Mouse (Mus musculus): ENCODE measurements around the gene Gp2. TPM values are rescaled to one million over a fixed set of nuclear protein-coding genes. Genes with fewer than 3 reads are reported as not detected.

The Gp2 gene
- not detected in 2 replicates for polyA plus RNA-seq (2014; fragmentation: Nextera tagmentation; extraction: Ambion mirVana)

DNA sequence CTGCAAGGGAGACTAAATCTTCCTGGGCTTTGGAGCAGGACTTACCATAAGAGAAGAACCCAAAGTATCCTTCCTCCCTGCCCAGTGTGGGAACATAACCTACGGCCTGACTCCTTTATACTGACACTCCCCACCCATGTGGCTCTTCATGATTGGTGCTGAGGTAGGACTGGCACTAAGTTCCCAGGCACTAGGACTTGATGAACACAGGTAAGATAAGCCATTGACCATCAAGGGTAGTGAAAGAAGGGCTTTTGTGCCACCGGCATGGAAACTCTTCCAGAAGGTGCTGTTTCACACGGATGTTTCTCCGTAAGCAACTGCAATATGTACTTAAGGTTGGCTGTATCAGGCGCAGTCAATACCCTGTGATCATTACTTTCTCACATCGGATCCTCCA is at the start of gene Gp2:
Gene Gp2, minus strand, starts transcription at position 101 of the 400 bp plus-strand sequence.
- Histone ChIP-seq H3K4me3 (ENCODE audit: low read depth, low read length) (no peak within 1 kb of the TSS), H3K36me3 (ENCODE audit: control insufficient read depth, insufficient read depth, low read length) (no peaks in the 10 kb centered on the region), H3K4me1 (ENCODE audit: control insufficient read depth, insufficient read depth, low read length) (no peaks in the 10 kb centered on the region), H3K4me2 (no peak within 1 kb of the TSS), H3K9me3 (ENCODE audit: control insufficient read depth, low read length) (no peaks in the 10 kb centered on the region), H3K9ac (ENCODE audit: low read length) (no peak within 1 kb of the TSS), H3K27me3 (ENCODE audit: control insufficient read depth, insufficient read depth, low read length) (no peaks in the 10 kb centered on the region), H3K27ac (ENCODE audit: low read depth, low read length) (no peak within 1 kb of the TSS)
- ATAC-seq (ENCODE audit: low FRiP score) (no peak), DNase-seq (ENCODE audit: low spot score, missing footprints) (no peak)
- 95% methylated on average over 6 of the region's 6 CpGs for whole genome bisulfite sequencing

DNA sequence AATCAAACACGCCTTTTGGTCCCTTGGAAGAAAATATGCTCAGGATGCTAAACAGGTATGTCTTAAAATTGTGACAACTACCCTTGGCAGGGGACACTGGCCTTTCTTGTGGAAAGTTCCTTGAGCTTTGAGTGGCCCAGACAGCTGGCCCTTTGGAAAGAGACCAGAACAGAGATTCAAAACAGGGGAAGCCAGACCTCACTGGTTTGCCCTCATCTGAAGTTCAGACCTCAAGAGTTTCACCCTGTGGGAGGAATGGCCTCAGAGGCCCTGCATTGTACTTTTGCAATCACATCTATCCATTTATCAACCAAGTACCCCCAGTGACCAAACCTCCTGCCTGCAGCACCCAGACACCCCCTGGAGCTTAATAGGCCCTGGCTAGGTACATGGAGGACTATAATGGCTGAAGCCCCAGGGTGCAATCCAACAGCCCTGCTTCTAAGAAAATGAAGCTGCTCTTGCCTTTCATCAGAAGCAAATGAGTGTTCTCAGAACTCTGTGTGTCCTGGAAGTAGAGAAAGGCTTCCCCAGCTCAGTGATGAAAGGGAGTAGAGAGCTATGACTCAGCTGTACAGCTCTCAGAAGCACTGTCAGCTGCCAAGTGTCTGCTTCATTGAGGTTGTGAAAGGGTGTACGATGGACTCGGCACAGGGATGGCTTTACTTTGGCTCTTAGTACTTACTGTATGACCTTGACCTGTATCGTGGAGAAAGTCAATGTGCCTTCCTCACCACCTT is 31.1 kb upstream of the Gp2 start:
- Histone ChIP-seq H3K27ac (ENCODE audit: low read depth, low read length) (no peak overlapping the region), H3K27me3 (ENCODE audit: control insufficient read depth, insufficient read depth, low read length) (no peaks in the 10 kb centered on the region), H3K9ac (ENCODE audit: low read length) (no peak overlapping the region), H3K36me3 (ENCODE audit: control insufficient read depth, insufficient read depth, low read length) (no peaks in the 10 kb centered on the region), H3K4me1 (ENCODE audit: control insufficient read depth, insufficient read depth, low read length) (no peaks in the 10 kb centered on the region), H3K4me2 (no peak overlapping the region), H3K4me3 (ENCODE audit: low read depth, low read length) (no peak overlapping the region), H3K9me3 (ENCODE audit: control insufficient read depth, low read length) (no peaks in the 10 kb centered on the region)
- DNase-seq (ENCODE audit: low spot score, missing footprints) (no peak), ATAC-seq (ENCODE audit: low FRiP score) (no peak)
- 83% methylated on average over 4 of the region's 4 CpGs for WGBS

DNA sequence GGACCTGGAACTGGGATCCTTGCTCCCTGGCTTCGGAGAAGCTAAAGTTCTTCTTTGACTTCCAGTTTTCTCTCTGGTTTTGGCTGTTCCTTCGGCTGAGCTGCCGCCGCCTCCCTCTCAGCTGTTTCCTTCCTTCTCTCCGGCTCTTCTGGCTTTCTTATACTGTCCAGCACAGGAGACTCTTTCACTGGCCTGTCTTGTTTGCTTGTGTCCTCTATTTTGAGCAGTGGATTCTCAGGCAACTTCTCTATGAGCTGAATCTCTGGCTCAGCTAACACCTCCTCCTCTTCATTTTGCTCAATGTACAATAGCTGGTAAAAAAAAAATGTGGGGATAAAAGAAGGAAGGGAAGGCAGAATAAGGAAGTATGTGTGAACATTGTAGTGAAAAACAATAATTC is 27.6 kb upstream of the Gp2 start:
- H3K4me1 ChIP-seq (ENCODE audit: control insufficient read depth, insufficient read depth, low read length), result no peaks in the 10 kb centered on the region
- H3K4me2 ChIP-seq, result no peak overlapping the region
- no peaks in the 10 kb centered on the region for H3K27me3 ChIP-seq (ENCODE audit: control insufficient read depth, insufficient read depth, low read length)
- no peak overlapping the region for H3K4me3 ChIP-seq (ENCODE audit: low read depth, low read length)
- H3K36me3 ChIP-seq (ENCODE audit: control insufficient read depth, insufficient read depth, low read length), result no peaks in the 10 kb centered on the region
- 86% methylated on average over 5 of the region's 5 CpGs for WGBS
- ATAC-seq (ENCODE audit: low FRiP score), result no peak
- H3K9ac ChIP-seq (ENCODE audit: low read length), result no peak overlapping the region
- H3K9me3 ChIP-seq (ENCODE audit: control insufficient read depth, low read length), result no peaks in the 10 kb centered on the region
- H3K27ac ChIP-seq (ENCODE audit: low read depth, low read length), result no peak overlapping the region
- DNase-seq (ENCODE audit: low spot score, missing footprints), result no peak

- Histone ChIP-seq H3K27ac (ENCODE audit: low read depth, low read length) (no peak overlapping the region), H3K9me3 (ENCODE audit: control insufficient read depth, low read length) (no peaks in the 10 kb centered on the region), H3K4me3 (ENCODE audit: low read depth, low read length) (no peak overlapping the region), H3K27me3 (ENCODE audit: control insufficient read depth, insufficient read depth, low read length) (no peaks in the 10 kb centered on the region), H3K9ac (ENCODE audit: low read length) (no peak overlapping the region), H3K4me2 (no peak overlapping the region), H3K36me3 (ENCODE audit: control insufficient read depth, insufficient read depth, low read length) (no peaks in the 10 kb centered on the region), H3K4me1 (ENCODE audit: control insufficient read depth, insufficient read depth, low read length) (no peaks in the 10 kb centered on the region)
- ATAC-seq (ENCODE audit: low FRiP score) (no peak), DNase-seq (ENCODE audit: low spot score, missing footprints) (no peak)
- WGBS, result 86% methylated on average over 4 of the region's 4 CpGs
Observed at GRCm38 (mm10) chr7:119484154-119484553, 25.1 kb upstream of the Gp2 start.

GRCm38 (mm10) chr7:119479256-119479655 is 20.2 kb upstream of the Gp2 start, which contains the start of gene Umod:
Gene Umod (minus strand): TSS chr7:119479282.
- no peak within 1 kb of the TSS for H3K27ac ChIP-seq (ENCODE audit: low read depth, low read length)
- ATAC-seq (ENCODE audit: low FRiP score) (no peak), DNase-seq (ENCODE audit: low spot score, missing footprints) (no peak)
- H3K36me3 ChIP-seq (ENCODE audit: control insufficient read depth, insufficient read depth, low read length), result no peaks in the 10 kb centered on the region
- no peak within 1 kb of the TSS for H3K4me2 ChIP-seq
- no peak within 1 kb of the TSS for H3K9ac ChIP-seq (ENCODE audit: low read length)
- H3K9me3 ChIP-seq (ENCODE audit: control insufficient read depth, low read length), result no peaks in the 10 kb centered on the region
- H3K4me3 ChIP-seq (ENCODE audit: low read depth, low read length), result no peak within 1 kb of the TSS
- no peaks in the 10 kb centered on the region for H3K4me1 ChIP-seq (ENCODE audit: control insufficient read depth, insufficient read depth, low read length)
- H3K27me3 ChIP-seq (ENCODE audit: control insufficient read depth, insufficient read depth, low read length), result no peaks in the 10 kb centered on the region

DNA sequence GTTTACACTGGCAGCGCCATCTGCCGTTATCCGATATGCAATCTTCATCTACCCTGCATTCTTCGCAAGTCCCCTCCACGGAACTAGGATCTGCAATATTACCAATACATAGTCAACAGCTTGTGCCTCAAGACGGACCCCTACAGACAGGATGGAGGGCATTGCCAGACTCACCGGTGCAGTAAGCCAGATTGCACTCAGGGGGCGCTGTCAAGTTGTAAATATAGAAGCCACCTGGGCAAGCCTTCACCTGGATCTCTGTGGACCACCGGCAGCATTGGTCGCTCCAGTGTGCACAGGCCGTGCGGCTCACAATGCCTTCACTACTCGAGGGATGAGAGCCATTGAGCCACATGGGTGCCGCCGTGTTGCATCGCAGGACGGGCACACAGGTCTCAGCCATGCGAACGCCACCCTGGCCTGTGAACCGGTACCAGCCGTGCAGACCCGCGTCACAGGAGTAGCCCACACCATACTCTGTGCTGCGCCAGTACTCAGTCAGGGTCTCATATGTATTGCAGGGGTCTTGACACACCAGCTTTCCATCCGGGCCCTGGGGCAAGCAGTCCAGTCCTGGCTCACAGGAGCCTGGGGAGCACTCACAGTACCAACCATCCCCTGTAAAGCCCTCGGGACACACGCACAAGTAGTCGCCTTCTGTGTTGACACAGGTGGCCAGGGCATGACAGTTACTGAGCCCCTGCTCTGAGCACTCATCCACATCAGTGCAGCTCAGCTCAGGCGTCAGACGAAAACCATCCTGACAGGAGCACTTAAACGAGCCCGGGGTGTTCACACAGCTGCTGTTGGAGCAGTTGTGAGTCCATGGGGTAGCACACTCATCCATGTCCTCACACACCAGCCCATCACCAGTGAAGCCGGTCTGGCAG is 17.7 kb upstream of the Gp2 start:
- no peaks in the 10 kb centered on the region for H3K27me3 ChIP-seq (ENCODE audit: control insufficient read depth, insufficient read depth, low read length)
- no peak overlapping the region for H3K4me2 ChIP-seq
- WGBS, result 80% methylated on average over 33 of the region's 33 CpGs
- H3K4me3 ChIP-seq (ENCODE audit: low read depth, low read length), result no peak overlapping the region
- no peaks in the 10 kb centered on the region for H3K36me3 ChIP-seq (ENCODE audit: control insufficient read depth, insufficient read depth, low read length)
- no peak overlapping the region for H3K27ac ChIP-seq (ENCODE audit: low read depth, low read length)
- H3K9me3 ChIP-seq (ENCODE audit: control insufficient read depth, low read length), result no peaks in the 10 kb centered on the region
- no peaks in the 10 kb centered on the region for H3K4me1 ChIP-seq (ENCODE audit: control insufficient read depth, insufficient read depth, low read length)
- DNase-seq (ENCODE audit: low spot score, missing footprints), result no peak
- ATAC-seq (ENCODE audit: low FRiP score), result no peak
- no peak overlapping the region for H3K9ac ChIP-seq (ENCODE audit: low read length)

DNA sequence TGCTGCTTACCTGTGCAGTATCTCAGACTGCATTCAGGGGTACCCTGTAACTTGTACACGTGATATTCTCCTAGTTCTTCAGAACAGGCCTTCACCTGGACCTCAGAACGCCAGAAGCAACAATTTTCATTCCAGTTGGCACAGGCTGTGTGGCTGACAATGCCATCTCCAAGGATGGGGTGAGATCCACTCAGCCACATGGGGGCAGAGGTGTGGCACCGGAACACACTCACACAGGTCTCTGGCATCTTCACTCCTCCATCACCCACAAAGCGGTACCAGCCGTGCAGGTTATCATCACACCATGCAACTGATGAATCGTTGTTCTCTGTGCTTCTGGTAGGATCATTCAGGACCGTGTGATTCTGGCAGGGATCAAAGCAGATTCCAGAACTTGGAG is 4.9 kb downstream of the Gp2 start:
- Histone ChIP-seq H3K4me2 (no peak overlapping the region), H3K36me3 (ENCODE audit: control insufficient read depth, insufficient read depth, low read length) (no peaks in the 10 kb centered on the region), H3K9me3 (ENCODE audit: control insufficient read depth, low read length) (no peaks in the 10 kb centered on the region), H3K27me3 (ENCODE audit: control insufficient read depth, insufficient read depth, low read length) (no peaks in the 10 kb centered on the region), H3K4me1 (ENCODE audit: control insufficient read depth, insufficient read depth, low read length) (no peaks in the 10 kb centered on the region), H3K9ac (ENCODE audit: low read length) (no peak overlapping the region), H3K27ac (ENCODE audit: low read depth, low read length) (no peak overlapping the region), H3K4me3 (ENCODE audit: low read depth, low read length) (no peak overlapping the region)
- DNase-seq (ENCODE audit: low spot score, missing footprints) (no peak), ATAC-seq (ENCODE audit: low FRiP score) (no peak)
- 88% methylated on average over 7 of the region's 7 CpGs for WGBS

- no peak for ATAC-seq (ENCODE audit: low FRiP score)
- no peaks in the 10 kb centered on the region for H3K27me3 ChIP-seq (ENCODE audit: control insufficient read depth, insufficient read depth, low read length)
- DNase-seq (ENCODE audit: low spot score, missing footprints), result no peak
- no peaks in the 10 kb centered on the region for H3K36me3 ChIP-seq (ENCODE audit: control insufficient read depth, insufficient read depth, low read length)
- no peak overlapping the region for H3K4me2 ChIP-seq
- no peak overlapping the region for H3K4me3 ChIP-seq (ENCODE audit: low read depth, low read length)
- H3K9ac ChIP-seq (ENCODE audit: low read length), result no peak overlapping the region
- WGBS, result 67% methylated on average over 4 of the region's 4 CpGs
- no peaks in the 10 kb centered on the region for H3K9me3 ChIP-seq (ENCODE audit: control insufficient read depth, low read length)
- no peak overlapping the region for H3K27ac ChIP-seq (ENCODE audit: low read depth, low read length)
- H3K4me1 ChIP-seq (ENCODE audit: control insufficient read depth, insufficient read depth, low read length), result no peaks in the 10 kb centered on the region
Observed at GRCm38 (mm10) chr7:119443849-119444248, 15.2 kb downstream of the Gp2 start.

- no peaks in the 10 kb centered on the region for H3K9me3 ChIP-seq (ENCODE audit: control insufficient read depth, low read length)
- H3K4me2 ChIP-seq, result no peak overlapping the region
- no peak overlapping the region for H3K4me3 ChIP-seq (ENCODE audit: low read depth, low read length)
- no peaks in the 10 kb centered on the region for H3K4me1 ChIP-seq (ENCODE audit: control insufficient read depth, insufficient read depth, low read length)
- H3K27me3 ChIP-seq (ENCODE audit: control insufficient read depth, insufficient read depth, low read length), result no peaks in the 10 kb centered on the region
- ATAC-seq (ENCODE audit: low FRiP score), result no peak
- no peak overlapping the region for H3K9ac ChIP-seq (ENCODE audit: low read length)
- no peak for DNase-seq (ENCODE audit: low spot score, missing footprints)
- 84% methylated on average over 1 of the region's 1 CpGs for WGBS
- no peaks in the 10 kb centered on the region for H3K36me3 ChIP-seq (ENCODE audit: control insufficient read depth, insufficient read depth, low read length)
- H3K27ac ChIP-seq (ENCODE audit: low read depth, low read length), result no peak overlapping the region
Observed at GRCm38 (mm10) chr7:119441938-119442337, 17.1 kb downstream of the Gp2 start.

Measured in midbrain, embryonic 11.5 days (tissue).